Mouse (Mus musculus) ES-E14 (cell line): Measurements from ENCODE around the gene Nwd2. TPM values are rescaled to one million over a fixed set of nuclear protein-coding genes. Genes with fewer than 3 reads are reported as not detected.

Source experiments
- DNase-seq: peaks from one replicate; pipeline ENCODE4 v3.0.0-alpha.2; 2013; ENCODE audit warnings: low read depth, low spot score
- H3K27ac ChIP-seq: 2 replicates; pipeline ENCODE4 v1.5.1; 2012; ENCODE audit warnings: low read depth, mild to moderate bottlenecking, low read length, moderate library complexity, mixed read lengths; ENCODE audit not compliant: poor library complexity, insufficient read depth, severe bottlenecking
- H3K36me3 ChIP-seq: 2 replicates; pipeline ENCODE4 v1.6.1; 2012; ENCODE audit warnings: mild to moderate bottlenecking, low read length, moderate library complexity, mixed read lengths; ENCODE audit not compliant: control insufficient read depth, poor library complexity, insufficient read depth, severe bottlenecking
- H3K4me1 ChIP-seq, 2 experiments: fragments of 150-350 bp in 1 of 2; sonication (generic) in 1 of 2; 2 replicates each; pipeline ENCODE4 v1.6.1; 2012; ENCODE audit warnings: low read length in 2 of 2, mild to moderate bottlenecking in 1 of 2, mixed read lengths in 1 of 2; ENCODE audit not compliant: control insufficient read depth in 2 of 2, insufficient read depth in 2 of 2, poor library complexity in 1 of 2
- H3K4me3 ChIP-seq, 2 experiments: fragments of 150-350 bp in 1 of 2; sonication (generic) in 1 of 2; 2 replicates each; pipeline ENCODE4 v1.5.1; 2012; ENCODE audit warnings: low read length in 2 of 2, low read depth in 1 of 2, mild to moderate bottlenecking in 1 of 2, mixed read lengths in 1 of 2; ENCODE audit not compliant: insufficient read depth in 1 of 2, poor library complexity in 1 of 2, severe bottlenecking in 1 of 2
- H3K9ac ChIP-seq: 2 replicates; pipeline ENCODE4 v1.6.1; 2012; ENCODE audit warnings: low read depth, mild to moderate bottlenecking, low read length, mixed read lengths; ENCODE audit not compliant: poor library complexity, insufficient read depth, severe bottlenecking
- H3K9me3 ChIP-seq: fragments of 150-350 bp; sonication (generic); 2 replicates; pipeline ENCODE4 v1.6.1; 2012; ENCODE audit warnings: low read depth, mild to moderate bottlenecking, low read length; ENCODE audit not compliant: control insufficient read depth, insufficient read depth
- CHD2 ChIP-seq: IDR thresholded peaks from 2 replicates; pipeline ENCODE4 v1.6.1; 2014; ENCODE audit warnings: mild to moderate bottlenecking, low read depth, low read length, inconsistent platforms
- HCFC1 ChIP-seq: IDR thresholded peaks from 2 replicates; pipeline ENCODE4 v1.6.1; 2012; ENCODE audit warnings: low read length, inconsistent platforms, borderline replicate concordance; ENCODE audit not compliant: insufficient read depth
- MAFK ChIP-seq: IDR thresholded peaks from 2 replicates; pipeline ENCODE4 v1.6.1; 2014; ENCODE audit warnings: mild to moderate bottlenecking, low read depth, low read length, inconsistent platforms; ENCODE audit not compliant: insufficient read depth
- ZC3H11A ChIP-seq: IDR thresholded peaks from 2 replicates; pipeline ENCODE4 v1.6.1; 2012; ENCODE audit warnings: low read depth, mild to moderate bottlenecking, inconsistent platforms, low read length, borderline replicate concordance
- ZNF384 ChIP-seq: IDR thresholded peaks from 2 replicates; pipeline ENCODE4 v1.6.1; 2012; ENCODE audit warnings: low read depth, low read length, inconsistent platforms
- in situ Hi-C, 2 experiments: fragments of 600-800 bp; cut with MboI; formaldehyde crosslinking; loops; one replicate each; pipeline ENCODE4 v1.15.1; 2025; ENCODE audit warnings: low sequenced_read_pairs in 2 of 2, inconsistent platforms in 1 of 2; ENCODE audit not compliant: unreplicated experiment in 2 of 2
- total RNA-seq: library from RNA; depleted of rRNA; stranded (reverse); fragments of 300-350 nt; gene quantifications from 2 replicates; pipeline ENCODE4 v1.2.3, GENCODE M21; 2012

Gene Nwd2
- total RNA-seq, 1 experiment: not detected

GRCm38 (mm10) chr5:63831054-63831453 is 182.2 kb downstream of the Nwd2 start:
- Histone ChIP-seq H3K27ac (no peak overlapping the region), H3K9me3 (no peaks in the 10 kb centered on the region), H3K4me1 (peaks cover 0 to 3% of the 10 kb centered on the region in 2 experiments; a peak in 1 of 4 replicates), H3K9ac (no peak overlapping the region), H3K4me3 (no peak overlapping the region), H3K36me3 (no peaks in the 10 kb centered on the region)
- DNase-seq: no peak
- in situ Hi-C loops: no loop called here
- TF ChIP-seq ZC3H11A: no peak
- no peak for TF ChIP-seq ZNF384
- TF ChIP-seq HCFC1: no peak
- no peak for TF ChIP-seq MAFK
- no peak for TF ChIP-seq CHD2

DNA sequence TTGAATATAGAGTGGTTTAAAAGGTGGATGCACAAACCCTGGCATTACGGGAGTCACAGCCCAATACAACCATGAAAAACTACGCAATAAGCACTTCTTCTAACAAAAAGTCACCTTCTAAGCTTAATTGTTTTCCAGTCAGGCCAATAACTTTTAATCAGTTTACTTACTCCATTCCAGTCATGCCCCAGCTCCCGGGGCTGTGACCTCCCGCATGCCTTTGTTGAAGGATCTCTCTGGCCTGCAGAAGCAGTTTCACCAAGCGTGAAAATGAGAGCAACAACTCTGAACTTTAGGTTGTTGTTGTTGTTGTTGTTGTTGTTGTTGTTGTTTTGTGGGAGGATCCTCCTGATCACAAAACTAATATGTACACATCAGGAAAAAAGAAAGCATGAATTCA is 185.1 kb downstream of the Nwd2 start:
- H3K9me3 ChIP-seq: no peaks in the 10 kb centered on the region
- DNase-seq: no peak
- H3K4me3 ChIP-seq: no peak overlapping the region
- in situ Hi-C loops: no loop called here
- no peak overlapping the region for H3K27ac ChIP-seq
- no peak for TF ChIP-seq MAFK
- TF ChIP-seq ZC3H11A: no peak
- TF ChIP-seq ZNF384: no peak
- TF ChIP-seq HCFC1: no peak
- TF ChIP-seq CHD2: no peak
- H3K4me1 ChIP-seq: no peaks in the 10 kb centered on the region
- no peaks in the 10 kb centered on the region for H3K36me3 ChIP-seq
- no peak overlapping the region for H3K9ac ChIP-seq

DNA sequence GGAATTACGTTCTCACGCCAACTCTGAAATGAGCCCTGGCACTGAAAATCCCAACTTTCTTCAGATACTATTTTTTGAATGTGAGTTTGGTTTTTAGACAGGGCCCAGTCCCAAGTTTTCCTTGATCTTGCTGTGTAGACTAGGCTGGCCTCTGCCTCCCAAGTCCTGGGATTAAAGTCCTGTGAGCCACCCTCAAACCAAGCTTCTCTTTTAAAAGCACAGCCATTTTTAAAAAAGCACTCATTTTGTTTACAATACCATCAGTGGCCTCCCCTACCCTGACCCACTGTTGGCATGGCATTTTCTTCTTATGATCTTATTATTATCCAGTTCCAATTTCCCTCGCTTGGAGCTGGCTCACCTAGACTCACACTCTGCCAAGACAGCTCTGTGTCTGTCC is 185.5 kb downstream of the Nwd2 start:
- Histone ChIP-seq H3K4me3 (no peak overlapping the region), H3K4me1 (no peaks in the 10 kb centered on the region), H3K9me3 (no peaks in the 10 kb centered on the region), H3K9ac (no peak overlapping the region), H3K27ac (no peak overlapping the region), H3K36me3 (no peaks in the 10 kb centered on the region)
- in situ Hi-C loops: no loop called here
- no peak for DNase-seq
- TF ChIP-seq ZNF384 (no peak), CHD2 (no peak), ZC3H11A (no peak), HCFC1 (no peak), MAFK (no peak)

- Histone ChIP-seq H3K36me3 (no peaks in the 10 kb centered on the region), H3K4me1 (no peaks in the 10 kb centered on the region), H3K9me3 (no peaks in the 10 kb centered on the region), H3K27ac (no peak overlapping the region), H3K9ac (no peak overlapping the region), H3K4me3 (no peak overlapping the region)
- no peak for DNase-seq
- in situ Hi-C loops: no loop called here
- TF ChIP-seq MAFK (no peak), ZC3H11A (no peak), ZNF384 (no peak), HCFC1 (no peak), CHD2 (no peak)
These were observed 188.2 kb downstream of the Nwd2 start for GRCm38 (mm10) chr5:63837115-63837514.

- in situ Hi-C loops: no loop called here
- TF ChIP-seq HCFC1 (no peak), MAFK (no peak), ZC3H11A (no peak), CHD2 (no peak), ZNF384 (no peak)
- no peaks in the 10 kb centered on the region for H3K36me3 ChIP-seq
- no peak overlapping the region for H3K9ac ChIP-seq
- no peaks in the 10 kb centered on the region for H3K4me1 ChIP-seq
- no peak overlapping the region for H3K4me3 ChIP-seq
- no peaks in the 10 kb centered on the region for H3K9me3 ChIP-seq
- no peak for DNase-seq
- no peak overlapping the region for H3K27ac ChIP-seq
These were observed 188.9 kb downstream of the Nwd2 start for GRCm38 (mm10) chr5:63837851-63838250.
